Mouse (Mus musculus) yolk sac, embryonic 10.5 days (tissue): ENCODE measurements around the gene Slk.
A peak's percentile ranks its signal among the peaks of the same experiment; 100 is the strongest.

Experiments used
- DNase-seq: peaks from one replicate; pipeline ENCODE4 v3.0.0-alpha.2; 2017; ENCODE audit warnings: low spot score

Gene Slk

DNA sequence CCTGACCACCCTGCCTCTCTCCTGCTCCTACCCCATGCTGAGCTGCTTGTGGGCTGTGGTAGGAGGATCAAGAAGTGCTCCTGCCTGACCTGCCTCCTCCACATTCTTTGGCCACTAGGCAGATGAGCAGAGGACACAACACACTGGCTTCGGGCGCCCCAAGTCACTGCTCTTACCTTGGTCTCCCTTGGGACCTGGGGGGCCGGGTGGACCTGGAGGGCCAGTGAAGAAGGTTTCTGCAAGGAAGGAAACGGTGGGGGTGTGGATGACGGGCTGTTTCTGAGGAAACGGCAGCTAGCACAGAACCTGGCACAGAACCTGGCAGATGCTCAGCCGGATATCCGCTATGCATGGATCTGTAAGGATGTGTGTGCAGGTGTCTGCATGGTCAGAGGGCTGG is 73.7 kb downstream of the Slk start:
- DNase-seq: no peak

DNA sequence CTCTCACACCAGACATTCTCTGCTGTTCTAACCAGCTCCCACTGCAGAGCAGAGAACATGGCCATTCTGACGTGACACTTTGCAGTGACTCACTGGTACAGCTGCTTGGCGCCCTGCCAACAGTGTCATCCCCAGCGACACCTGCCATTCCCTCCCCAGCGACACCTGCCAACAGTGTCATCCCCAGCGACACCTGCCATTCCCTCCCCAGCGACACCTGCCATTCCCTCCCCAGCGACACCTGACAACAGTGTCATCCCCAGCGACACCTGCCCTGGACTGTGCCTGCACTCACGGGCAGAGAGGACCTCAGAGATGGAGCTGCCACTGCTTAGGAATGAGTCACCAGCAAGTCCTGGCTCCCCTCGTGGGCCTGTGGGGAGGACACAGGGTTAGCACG is 75.4 kb downstream of the Slk start:
- DNase-seq: no peak

GRCm38 (mm10) chr19:47658914-47659535 is 79.5 kb downstream of the Slk start:
- DNase-seq: peak; percentile 49

DNA sequence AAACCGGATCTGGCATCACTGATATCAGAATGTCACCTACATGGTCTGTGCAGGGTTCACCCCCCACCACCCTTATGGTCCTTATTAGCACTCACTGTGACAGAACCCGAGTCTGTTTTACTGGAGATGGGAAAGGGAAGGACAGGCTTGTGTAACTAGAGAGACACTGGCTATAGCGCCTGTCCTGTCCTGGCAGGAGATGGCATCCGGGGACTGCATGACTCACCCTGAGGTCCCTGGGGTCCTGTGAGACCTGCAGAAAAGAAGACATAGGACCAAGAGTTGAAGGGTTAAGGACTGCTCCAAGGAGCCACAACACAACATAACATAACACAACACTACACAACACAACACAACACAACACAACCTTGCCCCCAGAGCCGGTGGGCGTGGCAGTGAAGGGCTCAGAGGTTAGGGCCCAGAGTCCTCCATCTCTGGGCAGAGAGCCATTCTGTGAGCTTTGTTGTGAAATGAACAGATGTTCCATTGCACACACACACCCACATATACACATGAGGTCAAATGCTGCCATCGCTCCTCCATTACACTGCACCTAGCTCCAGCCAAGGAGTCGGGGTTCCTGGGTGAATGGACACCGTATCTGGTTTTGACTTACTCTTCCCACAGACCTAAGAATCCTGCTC is 80.4 kb downstream of the Slk start:
- no peak for DNase-seq

DNA sequence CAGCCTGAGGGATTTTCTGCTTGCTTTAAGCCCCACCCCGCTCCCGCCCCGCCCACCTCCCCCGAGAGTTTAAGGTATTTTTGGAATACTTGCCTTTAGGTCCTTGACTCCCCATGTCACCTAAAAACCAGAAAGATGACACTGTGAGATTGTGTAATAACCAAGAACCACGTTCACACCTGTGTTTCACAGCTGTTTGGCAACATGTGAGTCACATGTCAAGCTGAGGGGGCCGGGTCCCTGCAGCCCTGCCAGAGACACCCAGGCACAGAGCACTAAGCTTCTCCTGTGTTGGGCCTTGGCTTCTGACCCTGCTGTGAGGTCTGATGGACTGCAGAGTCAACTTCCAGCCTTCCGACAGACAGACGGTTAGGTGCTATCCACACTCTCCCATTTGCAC is 88.1 kb downstream of the Slk start:
- no peak for DNase-seq

DNA sequence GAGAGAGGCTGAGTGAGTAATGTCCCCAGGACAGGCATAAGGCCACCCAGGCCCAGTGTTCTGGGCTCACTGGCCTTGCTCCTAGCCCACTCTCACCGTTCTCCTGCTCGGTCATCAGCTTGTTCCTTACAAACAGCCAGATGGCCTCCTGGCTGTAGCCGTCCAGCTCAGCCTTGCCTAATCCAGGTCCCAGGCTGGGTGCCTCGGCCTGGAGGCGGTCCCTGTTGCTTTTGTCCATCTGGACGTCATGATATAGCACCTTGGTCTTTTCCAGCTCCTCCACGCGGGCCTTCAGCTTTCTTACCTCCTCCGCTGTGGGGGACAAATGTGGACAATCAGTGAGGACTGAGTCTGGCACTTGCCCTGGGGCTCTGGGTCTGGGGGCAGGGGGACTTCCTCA is 88.9 kb downstream of the Slk start:
- no peak for DNase-seq

DNA sequence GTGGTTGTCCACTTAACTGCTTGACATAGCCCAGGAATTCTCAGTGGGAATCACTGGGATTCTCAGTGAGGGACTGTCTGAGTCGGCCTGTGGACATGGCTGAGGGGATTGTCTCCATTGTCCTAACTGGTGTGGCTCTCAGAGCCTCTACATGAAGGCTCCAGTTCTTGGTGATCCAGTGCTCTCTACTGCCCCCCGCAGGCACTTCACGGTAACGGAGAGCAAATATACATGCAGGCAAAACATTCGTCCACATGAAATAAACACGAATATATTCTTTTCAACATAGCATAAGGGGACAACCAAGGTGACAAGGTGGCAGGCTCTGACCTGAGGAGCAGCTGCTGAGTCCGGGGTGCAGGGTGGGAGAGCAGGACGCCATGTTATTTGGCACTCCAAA is 94.9 kb downstream of the Slk start:
- no peak for DNase-seq

- DNase-seq: no peak
Measured at GRCm38 (mm10) chr19:47678675-47679074, 99.2 kb downstream of the Slk start.

GRCm38 (mm10) chr19:47689592-47689991 is 110.1 kb downstream of the Slk start:
- no peak for DNase-seq

- no peak for DNase-seq
Measured at GRCm38 (mm10) chr19:47691994-47692393, 112.5 kb downstream of the Slk start, which contains the start of gene Col17a1. Gene Col17a1 (minus strand): TSS chr19:47692094.
